Mouse (Mus musculus) heart, postnatal 14 days (tissue): Measurements from ENCODE around the gene Efemp2. TPM values are rescaled to one million over a fixed set of nuclear protein-coding genes. Genes with fewer than 3 reads are reported as not detected.
A peak's percentile ranks its signal among the peaks of the same experiment; 100 is the strongest.

Experiments
- DNase-seq, 2 experiments: peaks; one replicate each; pipeline ENCODE4 v3.0.0; 2021 to 2022
- intact Hi-C: fragments of 180-260 bp; cut with DNase I; formaldehyde crosslinking; loops from one replicate; pipeline ENCODE4 v1.15.1; 2025
- total RNA-seq, 2 experiments: library from RNA; stranded (reverse); gene quantifications; 2 replicates each; pipeline ENCODE4 v1.2.3; 2021

The Efemp2 gene
- total RNA-seq, 2 experiments from 2014 or later = 17.9 to 18.3 TPM

DNA sequence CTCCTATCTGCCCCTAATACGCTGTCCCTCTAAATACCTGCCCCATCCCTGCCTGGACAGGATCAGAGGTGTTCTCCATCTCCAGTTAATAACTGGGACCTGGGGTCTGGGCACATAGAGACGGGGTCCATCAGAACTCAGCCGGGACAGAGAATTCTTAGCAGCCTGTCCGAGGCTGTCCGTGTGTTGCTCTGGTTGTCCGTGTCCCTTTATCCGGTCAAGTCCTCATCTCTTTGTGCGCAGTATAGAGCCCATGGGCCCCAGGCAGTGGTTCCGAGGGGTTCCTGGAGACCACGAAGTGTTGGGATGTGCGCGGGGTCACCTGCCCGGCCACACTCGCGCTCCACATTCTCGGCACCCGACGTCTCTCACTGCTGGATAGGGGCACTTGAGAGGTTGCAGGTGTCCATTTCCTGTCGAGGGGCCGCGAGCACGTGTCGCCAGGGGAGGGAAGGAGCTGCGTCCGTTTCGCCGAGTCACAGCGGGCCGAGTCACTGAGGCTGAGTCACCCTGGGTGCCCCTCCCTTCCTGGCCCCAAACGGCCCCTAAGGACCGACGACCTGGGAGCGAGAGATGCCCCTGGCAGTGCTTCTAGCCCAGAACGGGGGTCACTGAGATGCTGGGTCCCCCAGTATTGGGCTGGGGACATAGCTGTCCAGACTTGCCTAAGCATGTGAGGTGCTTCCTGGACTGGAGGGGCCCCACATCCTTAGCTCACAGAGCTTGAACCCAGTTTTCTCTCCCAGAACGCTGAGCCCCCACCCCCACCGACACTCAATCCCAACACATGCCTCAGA is 25.2 kb upstream of the Efemp2 start:
- intact Hi-C loops = no loop called here
- DNase-seq = peak in 1 of 2 experiments; percentile 31

DNA sequence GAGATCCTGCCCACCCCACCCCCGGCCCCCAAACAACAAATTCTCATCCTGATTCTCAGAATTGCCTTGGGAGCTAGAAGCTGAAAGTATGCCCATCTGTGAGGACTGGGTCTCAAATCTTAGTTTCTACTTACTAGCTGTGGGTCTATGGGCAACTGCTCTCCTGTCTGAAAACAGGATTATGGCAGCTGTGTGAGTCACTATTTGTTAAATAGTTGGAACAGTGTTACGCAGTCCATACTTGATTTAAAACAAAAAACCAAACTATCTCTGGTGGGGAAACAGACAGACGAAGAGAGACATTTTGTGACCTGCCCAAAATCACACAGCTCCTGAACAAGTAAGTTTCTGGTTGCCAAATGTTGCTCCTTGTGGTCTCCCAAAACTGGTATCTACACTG is 24.1 kb upstream of the Efemp2 start:
- DNase-seq = no peak
- intact Hi-C loops = no loop called here

GRCm38 (mm10) chr19:5451766-5452165 is 22.0 kb upstream of the Efemp2 start:
- intact Hi-C loops = no loop called here
- no peak for DNase-seq

- intact Hi-C loops = no loop called here
Observed at GRCm38 (mm10) chr19:5455037-5455436, 18.7 kb upstream of the Efemp2 start.

GRCm38 (mm10) chr19:5455568-5455967 is 18.2 kb upstream of the Efemp2 start:
- intact Hi-C loops = no loop called here
- DNase-seq = no peak

More at GRCm38 (mm10) chr19:5455037-5455436, 18.7 kb upstream of the Efemp2 start:
- DNase-seq = no peak

DNA sequence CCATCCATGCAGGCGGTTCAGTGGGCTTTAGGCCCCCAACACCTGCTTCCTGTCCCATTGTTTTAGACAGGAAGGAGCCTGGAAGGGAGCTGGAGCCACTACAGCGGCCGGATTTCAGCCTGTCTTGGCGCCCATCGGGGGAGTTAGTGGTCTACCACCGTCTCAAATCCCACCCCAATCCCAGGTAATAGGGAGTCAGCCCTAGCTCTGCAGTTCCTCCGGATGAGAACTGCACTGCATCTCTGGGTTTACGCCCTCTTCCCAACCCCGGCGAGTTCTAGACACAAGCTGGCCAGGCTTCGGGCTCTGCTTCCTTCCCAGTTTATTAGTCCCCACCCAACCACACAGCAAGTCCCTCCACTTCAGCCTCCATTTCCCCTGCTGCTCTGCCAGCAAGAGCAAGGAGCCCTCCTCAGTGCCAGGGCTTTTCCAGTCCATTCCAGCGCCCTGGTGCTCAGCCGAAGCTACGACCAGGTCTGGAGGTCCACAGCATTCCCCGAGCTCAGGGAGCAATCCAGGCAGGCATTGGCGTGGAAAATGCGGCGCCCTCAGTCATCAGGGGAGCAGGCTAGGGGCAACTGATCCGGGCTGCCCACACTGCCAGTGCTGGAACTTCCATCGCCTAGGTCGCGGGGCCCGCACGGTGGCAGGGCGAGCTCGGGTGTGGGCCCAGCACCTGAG is 17.4 kb upstream of the Efemp2 start:
- intact Hi-C loops = no loop called here
- peak; percentile 51 to 54 for DNase-seq

DNA sequence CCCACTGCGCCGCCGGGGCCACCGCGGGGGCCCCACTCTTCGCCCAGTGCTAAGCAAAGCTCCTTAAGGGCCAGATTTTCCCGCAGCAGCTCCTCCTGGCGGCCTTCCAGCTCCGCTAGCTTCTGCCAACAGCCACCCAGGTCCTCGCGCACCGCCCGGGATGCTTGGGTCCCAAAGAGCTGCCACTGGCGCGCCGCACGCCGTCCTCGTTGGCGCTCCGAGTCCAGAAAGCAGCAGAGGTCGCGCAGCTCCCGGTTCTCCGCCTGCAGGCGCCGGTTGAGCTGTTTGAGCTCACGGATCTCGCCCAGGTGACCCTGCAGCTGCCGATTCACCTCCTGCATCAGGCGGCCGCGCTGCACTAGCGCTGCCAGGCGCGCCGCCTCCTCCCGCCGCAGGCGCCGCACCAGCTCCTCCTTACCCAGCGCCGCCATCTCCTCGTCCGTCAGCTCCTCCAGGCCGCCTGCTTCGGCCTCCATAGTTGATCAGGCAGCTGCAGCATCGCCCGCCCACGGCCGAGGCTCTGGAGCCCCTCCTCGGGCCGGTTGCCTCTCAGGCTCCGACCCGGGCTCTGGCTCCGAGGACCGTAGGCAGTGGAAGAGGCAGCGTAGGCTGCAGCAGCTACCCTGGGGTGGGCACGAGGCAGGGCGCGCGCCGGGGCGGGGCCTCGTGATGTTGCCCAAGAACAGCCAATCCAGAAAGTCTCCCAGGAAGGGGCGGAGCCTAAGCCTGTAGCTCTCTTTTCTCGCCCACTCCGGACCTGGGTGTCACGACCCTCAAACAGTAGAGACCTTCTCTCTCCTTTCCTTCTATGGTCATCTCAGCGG is 16.6 kb upstream of the Efemp2 start:
- intact Hi-C loops = no loop called here
- peak; percentile 96 for DNase-seq

GRCm38 (mm10) chr19:5457746-5458442 is 15.9 kb upstream of the Efemp2 start, which contains the start of gene Ccdc85b:
Gene Ccdc85b (minus strand): TSS chr19:5457894.
- DNase-seq = peak in 1 of 2 experiments; percentile 53

DNA sequence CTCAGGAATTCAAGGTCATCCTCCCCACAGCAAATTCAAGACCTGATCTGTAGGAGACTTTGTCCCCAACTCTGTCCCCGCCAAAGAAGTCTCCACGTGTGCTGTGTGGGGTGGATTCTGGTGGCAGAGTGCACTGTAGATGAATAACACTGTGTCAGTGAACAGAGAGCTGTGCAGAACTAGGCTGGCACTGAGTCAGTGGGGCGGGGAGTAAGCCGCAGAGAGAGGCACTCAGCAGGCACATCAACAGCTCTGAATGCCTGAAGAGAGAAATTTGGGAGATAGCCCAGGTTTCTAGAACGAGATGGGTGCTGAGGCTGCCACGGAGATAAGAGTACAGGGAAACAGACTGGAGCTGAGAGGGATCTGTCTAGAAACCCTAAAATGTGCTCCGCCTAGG is 14.7 kb upstream of the Efemp2 start:
- peak in 1 of 2 experiments; percentile 32 for DNase-seq
- intact Hi-C loops = no loop called here

More at GRCm38 (mm10) chr19:5457746-5458442, 15.9 kb upstream of the Efemp2 start, which contains the start of gene Ccdc85b:
- intact Hi-C loops = no loop called here

GRCm38 (mm10) chr19:5459896-5460295 is 13.9 kb upstream of the Efemp2 start:
- DNase-seq = no peak
- intact Hi-C loops = no loop called here

GRCm38 (mm10) chr19:5460465-5460911 is 13.3 kb upstream of the Efemp2 start, which contains the start of gene Fibp:
Gene Fibp (plus strand): TSS chr19:5460615.
- DNase-seq = peak; percentile 85 to 95
- intact Hi-C loops = no loop called here

DNA sequence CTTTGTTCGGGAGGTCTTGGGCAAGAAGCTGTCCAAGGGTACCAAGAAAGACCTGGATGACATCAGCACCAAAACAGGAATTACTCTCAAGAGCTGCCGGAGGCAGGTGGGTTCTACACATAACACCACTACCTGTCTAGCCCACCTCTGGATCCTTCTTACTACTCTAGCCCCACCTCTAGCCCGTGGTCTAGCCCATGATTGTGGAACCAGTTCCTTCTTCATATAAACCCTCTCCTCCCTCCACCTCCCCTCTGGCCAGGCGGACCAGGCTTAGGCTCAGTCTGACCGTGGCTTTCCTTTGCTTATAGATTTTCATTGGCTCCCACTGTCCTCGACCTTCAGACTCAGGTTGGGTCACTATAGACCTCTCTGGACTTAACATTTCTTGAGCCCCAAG is 12.3 kb upstream of the Efemp2 start:
- DNase-seq = no peak
- intact Hi-C loops = no loop called here

GRCm38 (mm10) chr19:5463212-5463611 is 10.5 kb upstream of the Efemp2 start:
- intact Hi-C loops = loop anchor here (2.0 kb wide), 1 partner anchor 24 kb away; no protein-coding TSS in a partner anchor
- DNase-seq = peak in 1 of 2 experiments; percentile 1

GRCm38 (mm10) chr19:5463791-5464562 is 9.8 kb upstream of the Efemp2 start:
- intact Hi-C loops = loop anchor here (2.0 kb wide), 1 partner anchor 23 kb away; no protein-coding TSS in a partner anchor
- peak; percentile 67 to 72 for DNase-seq

- intact Hi-C loops = no loop called here
Observed at GRCm38 (mm10) chr19:5465037-5465436, 8.7 kb upstream of the Efemp2 start.

DNA sequence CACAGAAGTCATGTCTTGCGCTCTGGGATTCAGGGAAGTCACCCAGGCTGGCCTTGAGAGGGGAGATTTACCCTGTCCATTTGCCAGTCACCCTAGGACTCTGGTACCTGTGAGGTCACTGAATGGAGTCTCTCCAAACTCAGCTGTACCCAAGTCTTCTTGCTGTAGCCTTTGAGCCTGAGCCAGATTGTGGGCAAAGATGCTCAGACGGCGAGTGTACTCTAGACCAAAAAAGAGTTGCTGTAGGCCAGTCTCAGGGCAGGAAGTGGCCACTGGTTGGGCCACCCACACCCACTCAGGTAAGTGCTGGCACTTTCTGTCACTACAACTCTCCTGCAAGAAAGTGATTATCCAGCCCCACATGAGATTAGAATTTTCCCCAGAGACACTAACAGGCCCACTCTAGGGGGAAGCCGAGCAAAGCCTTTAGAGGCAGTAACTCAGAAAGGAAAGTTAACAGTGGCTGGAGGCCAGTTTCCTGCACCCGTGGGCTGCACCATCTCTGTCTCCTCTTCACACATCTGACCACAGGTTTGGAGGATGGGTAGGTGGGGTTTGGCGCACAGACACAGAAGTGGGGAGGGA is 6.7 kb upstream of the Efemp2 start:
- intact Hi-C loops = no loop called here
- no peak for DNase-seq

More at GRCm38 (mm10) chr19:5465037-5465436, 8.7 kb upstream of the Efemp2 start:
- no peak for DNase-seq

GRCm38 (mm10) chr19:5468374-5468773 is 5.4 kb upstream of the Efemp2 start, which contains the start of gene Ctsw:
Gene Ctsw (minus strand): TSS chr19:5468507.
- intact Hi-C loops = no loop called here
- no peak for DNase-seq

GRCm38 (mm10) chr19:5471846-5472245 is 1.9 kb upstream of the Efemp2 start:
- intact Hi-C loops = no loop called here
- no peak for DNase-seq

- intact Hi-C loops = no loop called here
- DNase-seq = no peak
Observed at GRCm38 (mm10) chr19:5472857-5473256, 897 bp upstream of the Efemp2 start.
